Mouse (Mus musculus) bone marrow macrophage, adult 2 months (primary cell): ENCODE results near the gene Snrpd2.

Source experiments
- CTCF ChIP-seq: IDR thresholded peaks from 2 replicates; pipeline ENCODE4 v1.5.1; 2012; ENCODE audit warnings: low read depth, mild to moderate bottlenecking, low read length, moderate library complexity
- POLR2A ChIP-seq: IDR thresholded peaks from 2 replicates; pipeline ENCODE4 v1.6.1; 2012; ENCODE audit warnings: mild to moderate bottlenecking, low read depth, low read length, borderline replicate concordance

GRCm38 (mm10) chr7:19164189-19164588, 14.7 kb downstream of the Snrpd2 start:
- TF ChIP-seq CTCF (no peak), POLR2A (no peak)
